Mouse (Mus musculus): Measurements from ENCODE around the gene Cox7a2. TPM values are rescaled to one million over a fixed set of nuclear protein-coding genes. Genes with fewer than 3 reads are reported as not detected.

The Cox7a2 gene
- total and polyA plus RNA-seq, 2 experiments from 2014 or later = 1,889 to 2,951 TPM

DNA sequence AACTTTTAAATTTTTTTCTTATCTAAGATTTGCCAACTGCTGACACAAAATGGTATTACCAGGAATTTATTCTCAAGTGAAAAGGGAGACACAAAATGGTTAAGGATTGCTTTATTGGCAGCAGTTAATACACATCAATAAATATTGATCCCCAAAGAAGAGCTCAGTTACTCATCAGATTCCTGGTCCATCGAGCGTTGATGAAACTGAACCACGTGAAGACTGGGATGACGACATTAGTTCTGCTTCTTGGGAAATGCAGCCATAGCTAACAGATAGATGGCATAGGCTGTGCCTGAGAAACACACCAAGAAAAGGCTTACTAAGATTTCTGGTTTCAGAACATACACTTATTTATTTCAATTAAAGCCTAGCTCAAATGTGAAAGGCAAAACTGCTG lies 4.4 kb downstream of the Cox7a2 start:
- Histone ChIP-seq H3K27me3 (ENCODE audit: control insufficient read depth, insufficient read depth, low read length) (no peaks in the 10 kb centered on the region), H3K4me3 (ENCODE audit: low read depth, low read length) (no peak overlapping the region), H3K4me1 (ENCODE audit: control insufficient read depth, insufficient read depth) (peaks cover 18% of the 10 kb centered on the region; the same call in 1 of the 2 replicates), H3K4me2 (ENCODE audit: low read depth, low read length) (no peak overlapping the region), H3K9ac (replicated peaks; ENCODE audit: low read depth, low read length) (no peak overlapping the region), H3K27ac (ENCODE audit: low read depth) (no peak overlapping the region), H3K9me3 (replicated peaks; ENCODE audit: control insufficient read depth, low read length) (no peaks in the 10 kb centered on the region), H3K36me3 (replicated peaks; ENCODE audit: control insufficient read depth, insufficient read depth, low read length) (peaks cover 46% of the 10 kb centered on the region)
- DNase-seq (ENCODE audit: low spot score) (no peak), ATAC-seq (ENCODE audit: insufficient read depth, low read depth) (no peak)
- TF ChIP-seq CTCF (IDR thresholded peaks at IDR 0.05; ENCODE audit: low read depth) (no peak), EP300 (IDR thresholded peaks at IDR 0.05; ENCODE audit: low read depth) (no peak)
- WGBS = 90% methylated on average over 4 of the region's 4 CpGs

DNA sequence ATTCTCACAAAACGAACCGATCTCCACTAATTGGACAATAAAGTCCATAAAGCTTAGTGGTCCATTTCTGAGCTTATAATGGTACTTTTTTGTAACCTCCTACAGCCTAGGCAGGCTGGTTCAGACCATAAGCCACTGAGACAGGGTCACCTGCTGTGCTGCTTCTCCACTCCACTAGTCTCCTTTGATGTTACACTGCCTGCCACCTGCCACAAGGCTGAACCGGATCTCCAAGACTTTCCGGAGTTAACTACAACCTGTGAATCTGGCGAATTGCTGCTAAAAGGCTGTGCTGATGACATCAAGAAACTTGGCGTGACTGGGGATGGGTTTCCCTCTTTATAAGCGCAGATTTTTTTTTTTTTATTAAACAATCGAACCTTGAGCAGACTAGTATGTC lies 7.8 kb downstream of the Cox7a2 start:
- Histone ChIP-seq H3K4me3 (ENCODE audit: low read depth, low read length) (no peak overlapping the region), H3K4me2 (ENCODE audit: low read depth, low read length) (no peak overlapping the region), H3K4me1 (ENCODE audit: control insufficient read depth, insufficient read depth) (no peaks in the 10 kb centered on the region), H3K9ac (replicated peaks; ENCODE audit: low read depth, low read length) (no peak overlapping the region), H3K9me3 (replicated peaks; ENCODE audit: control insufficient read depth, low read length) (no peaks in the 10 kb centered on the region), H3K27me3 (ENCODE audit: control insufficient read depth, insufficient read depth, low read length) (no peaks in the 10 kb centered on the region), H3K36me3 (replicated peaks; ENCODE audit: control insufficient read depth, insufficient read depth, low read length) (peaks cover 45% of the 10 kb centered on the region), H3K27ac (ENCODE audit: low read depth) (no peak overlapping the region)
- TF ChIP-seq CTCF (IDR thresholded peaks at IDR 0.05; ENCODE audit: low read depth) = no peak
- TF ChIP-seq EP300 (IDR thresholded peaks at IDR 0.05; ENCODE audit: low read depth) = no peak
- no peak for DNase-seq (ENCODE audit: low spot score)
- no peak for ATAC-seq (ENCODE audit: insufficient read depth, low read depth)
- WGBS = 82% methylated on average over 8 of the region's 8 CpGs

DNA sequence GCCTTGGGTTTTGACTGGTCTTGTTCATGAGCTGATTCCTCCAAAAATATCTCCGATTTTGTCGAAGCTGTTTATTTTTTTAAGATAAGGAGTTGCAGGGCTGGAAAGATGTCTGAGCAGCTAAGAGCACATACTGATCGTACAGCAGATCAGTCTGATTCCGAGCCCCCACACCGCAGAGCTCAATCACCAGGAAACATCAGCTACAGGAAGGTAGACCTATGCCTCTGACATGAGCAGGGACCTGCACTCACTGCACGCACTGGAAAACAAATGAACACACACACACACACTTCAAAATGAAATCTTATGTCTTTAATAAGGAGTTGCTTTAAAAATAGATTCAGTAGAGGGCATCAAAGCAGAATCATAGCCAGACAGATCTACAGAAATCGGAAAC lies 9.0 kb downstream of the Cox7a2 start:
- no peak overlapping the region for H3K4me3 ChIP-seq (ENCODE audit: low read depth, low read length)
- no peak overlapping the region for H3K4me2 ChIP-seq (ENCODE audit: low read depth, low read length)
- no peaks in the 10 kb centered on the region for H3K4me1 ChIP-seq (ENCODE audit: control insufficient read depth, insufficient read depth)
- DNase-seq (ENCODE audit: low spot score) (no peak), ATAC-seq (ENCODE audit: insufficient read depth, low read depth) (no peak)
- H3K9ac ChIP-seq (replicated peaks; ENCODE audit: low read depth, low read length) = no peak overlapping the region
- TF ChIP-seq EP300 (IDR thresholded peaks at IDR 0.05; ENCODE audit: low read depth) = no peak
- no peak for TF ChIP-seq CTCF (IDR thresholded peaks at IDR 0.05; ENCODE audit: low read depth)
- no peak overlapping the region for H3K27ac ChIP-seq (ENCODE audit: low read depth)
- H3K27me3 ChIP-seq (ENCODE audit: control insufficient read depth, insufficient read depth, low read length) = no peaks in the 10 kb centered on the region
- peaks cover 40% of the 10 kb centered on the region for H3K36me3 ChIP-seq (replicated peaks; ENCODE audit: control insufficient read depth, insufficient read depth, low read length)
- WGBS = 52% methylated on average over 7 of the region's 7 CpGs
- no peaks in the 10 kb centered on the region for H3K9me3 ChIP-seq (replicated peaks; ENCODE audit: control insufficient read depth, low read length)

DNA sequence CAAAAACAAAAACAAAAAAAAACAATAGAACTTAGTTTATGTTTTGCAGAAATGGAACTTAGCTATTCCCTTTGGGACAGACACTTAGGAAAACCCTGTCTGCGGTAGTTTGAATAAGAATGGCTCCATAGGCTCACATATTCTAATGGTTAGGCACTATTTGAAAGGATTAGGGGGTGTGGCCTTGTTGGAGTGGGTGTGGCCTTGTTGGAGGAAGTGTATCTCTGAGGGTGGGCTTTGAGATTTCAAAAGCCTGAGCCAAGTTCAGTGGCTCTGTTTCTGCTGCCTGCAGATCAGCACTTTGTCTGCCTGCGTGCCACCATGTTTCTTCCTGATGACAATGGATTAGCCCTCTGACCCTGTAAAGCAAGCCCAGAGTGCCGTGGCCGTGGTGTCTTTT lies 14.6 kb downstream of the Cox7a2 start:
- no peak for DNase-seq (ENCODE audit: low spot score)
- H3K4me2 ChIP-seq (ENCODE audit: low read depth, low read length) = no peak overlapping the region
- H3K27me3 ChIP-seq (ENCODE audit: control insufficient read depth, insufficient read depth, low read length) = no peaks in the 10 kb centered on the region
- TF ChIP-seq EP300 (IDR thresholded peaks at IDR 0.05; ENCODE audit: low read depth) = no peak
- no peak for TF ChIP-seq CTCF (IDR thresholded peaks at IDR 0.05; ENCODE audit: low read depth)
- 0 out of 2 replicates have a peak, but pooled peaks cover 6% of the 10 kb centered on the region for H3K36me3 ChIP-seq (replicated peaks; ENCODE audit: control insufficient read depth, insufficient read depth, low read length)
- no peak overlapping the region for H3K4me3 ChIP-seq (ENCODE audit: low read depth, low read length)
- no peak overlapping the region for H3K27ac ChIP-seq (ENCODE audit: low read depth)
- no peak overlapping the region for H3K9ac ChIP-seq (replicated peaks; ENCODE audit: low read depth, low read length)
- 66% methylated on average over 4 of the region's 4 CpGs for WGBS
- H3K9me3 ChIP-seq (replicated peaks; ENCODE audit: control insufficient read depth, low read length) = no peaks in the 10 kb centered on the region
- ATAC-seq (ENCODE audit: insufficient read depth, low read depth) = no peak
- H3K4me1 ChIP-seq (ENCODE audit: control insufficient read depth, insufficient read depth) = no peaks in the 10 kb centered on the region

DNA sequence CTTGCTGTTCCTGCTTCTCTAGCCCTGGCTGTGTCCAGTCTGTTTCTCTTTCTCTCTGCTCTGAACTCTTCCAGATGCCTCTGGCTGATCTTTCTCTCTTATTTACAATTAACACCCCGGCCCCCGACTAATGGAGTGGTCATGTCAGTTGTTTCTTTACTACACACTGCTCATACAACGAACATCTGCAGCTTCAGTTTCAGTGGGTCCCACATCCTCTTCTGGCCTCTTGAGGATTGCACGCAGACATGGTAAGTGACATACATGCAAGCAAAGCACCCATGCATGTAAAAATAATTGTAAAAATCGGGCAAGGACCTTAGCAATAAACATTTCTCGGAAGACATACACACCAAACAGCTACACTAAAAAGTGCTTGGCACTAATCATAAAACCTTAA lies 24.1 kb downstream of the Cox7a2 start:
- Histone ChIP-seq H3K9me3 (replicated peaks; ENCODE audit: control insufficient read depth, low read length) (no peaks in the 10 kb centered on the region), H3K9ac (replicated peaks; ENCODE audit: low read depth, low read length) (no peak overlapping the region), H3K4me1 (ENCODE audit: control insufficient read depth, insufficient read depth) (no peaks in the 10 kb centered on the region), H3K27me3 (ENCODE audit: control insufficient read depth, insufficient read depth, low read length) (no peaks in the 10 kb centered on the region), H3K36me3 (replicated peaks; ENCODE audit: control insufficient read depth, insufficient read depth, low read length) (no peaks in the 10 kb centered on the region), H3K27ac (ENCODE audit: low read depth) (no peak overlapping the region), H3K4me2 (ENCODE audit: low read depth, low read length) (no peak overlapping the region), H3K4me3 (ENCODE audit: low read depth, low read length) (no peak overlapping the region)
- DNase-seq (ENCODE audit: low spot score) (no peak), ATAC-seq (ENCODE audit: insufficient read depth, low read depth) (no peak)
- no peak for TF ChIP-seq CTCF (IDR thresholded peaks at IDR 0.05; ENCODE audit: low read depth)
- no peak for TF ChIP-seq EP300 (IDR thresholded peaks at IDR 0.05; ENCODE audit: low read depth)
- WGBS = 76% methylated on average over 6 of the region's 6 CpGs

DNA sequence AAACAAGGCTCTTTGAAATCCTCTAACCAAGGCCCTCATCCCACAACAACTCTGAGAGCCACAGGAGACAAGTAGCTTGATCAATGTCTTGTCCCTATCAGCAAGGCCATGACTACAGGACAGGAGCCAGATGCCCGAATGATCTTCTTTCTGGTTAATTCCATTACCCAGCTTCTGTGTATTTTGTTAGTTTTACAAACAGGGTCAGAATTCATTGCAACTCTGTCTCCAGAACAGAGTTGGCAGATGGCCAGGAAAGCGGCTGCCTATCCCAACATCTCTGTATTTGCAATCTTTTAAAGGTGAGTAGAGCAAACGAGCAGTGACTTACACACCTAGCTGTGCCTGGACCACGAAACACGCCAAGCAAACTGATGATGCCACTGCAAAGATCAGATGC lies 29.4 kb downstream of the Cox7a2 start:
- TF ChIP-seq EP300 (IDR thresholded peaks at IDR 0.05; ENCODE audit: low read depth) (no peak), CTCF (IDR thresholded peaks at IDR 0.05; ENCODE audit: low read depth) (no peak)
- Histone ChIP-seq H3K4me2 (ENCODE audit: low read depth, low read length) (no peak overlapping the region), H3K9ac (replicated peaks; ENCODE audit: low read depth, low read length) (no peak overlapping the region), H3K4me1 (ENCODE audit: control insufficient read depth, insufficient read depth) (no peaks in the 10 kb centered on the region), H3K9me3 (replicated peaks; ENCODE audit: control insufficient read depth, low read length) (no peaks in the 10 kb centered on the region), H3K27ac (ENCODE audit: low read depth) (no peak overlapping the region), H3K4me3 (ENCODE audit: low read depth, low read length) (no peak overlapping the region), H3K36me3 (replicated peaks; ENCODE audit: control insufficient read depth, insufficient read depth, low read length) (no peaks in the 10 kb centered on the region), H3K27me3 (ENCODE audit: control insufficient read depth, insufficient read depth, low read length) (no peaks in the 10 kb centered on the region)
- no peak for DNase-seq (ENCODE audit: low spot score)
- no peak for ATAC-seq (ENCODE audit: insufficient read depth, low read depth)
- WGBS = 67% methylated on average over 5 of the region's 5 CpGs

Data from heart, postnatal 0 days (tissue).